In genomic region chr10:104878246-104878645, GRCm38 (mm10) we compare ENCODE assay signal across 17 mouse cellular contexts.
"Had no signal": no experiment of that assay in that cellular context is flagged by ENCODE, and none has a peak within 500 bp of the region (broad histone marks: within the 10 kb centered on the region; RNA-seq: fewer than 3 reads in every experiment).

No protein-coding gene starts in this region.

- H3K4me2 ChIP-seq: liver, embryonic 11.5 days; liver, embryonic 13.5 days; liver, embryonic 15.5 days; midbrain, embryonic 11.5 days; midbrain, embryonic 13.5 days; midbrain, embryonic 15.5 days; neural tube, embryonic 12.5 days; stomach, embryonic 15.5 days had no signal

- H3K9ac ChIP-seq: liver, embryonic 13.5 days; liver, embryonic 15.5 days; liver, postnatal 0 days; midbrain, embryonic 13.5 days; midbrain, embryonic 15.5 days; neural tube, embryonic 12.5 days; stomach, embryonic 15.5 days had no signal

- H3K27me3 ChIP-seq: liver, embryonic 13.5 days; liver, embryonic 15.5 days; megakaryocyte, embryonic 14.5 days; midbrain, embryonic 13.5 days; midbrain, embryonic 15.5 days; neural tube, embryonic 12.5 days; stomach, embryonic 15.5 days had no signal

- ATAC-seq: liver, postnatal 0 days; midbrain, embryonic 13.5 days; midbrain, embryonic 15.5 days had no signal

- H3K4me3 ChIP-seq: liver, embryonic 13.5 days; liver, embryonic 15.5 days; megakaryocyte, embryonic 14.5 days; midbrain, embryonic 13.5 days; midbrain, embryonic 15.5 days; neural tube, embryonic 12.5 days; stomach, embryonic 15.5 days had no signal

- DNase-seq: liver; liver, embryonic 13.5 days; liver, postnatal 0 days; right cerebral cortex, postnatal 14 days; thymus, adult 2 months; thymus, postnatal 25 days; thymus, postnatal 4 days had no signal

- H3K4me1 ChIP-seq: liver, embryonic 13.5 days; liver, embryonic 15.5 days; megakaryocyte, embryonic 14.5 days; midbrain, embryonic 13.5 days; midbrain, embryonic 15.5 days; neural tube, embryonic 12.5 days; stomach, embryonic 15.5 days had no signal

- H3K9me3 ChIP-seq: liver, embryonic 13.5 days; liver, embryonic 15.5 days; midbrain, embryonic 13.5 days; midbrain, embryonic 15.5 days; neural tube, embryonic 12.5 days; stomach, embryonic 15.5 days had no signal

- H3K36me3 ChIP-seq: liver, embryonic 13.5 days; liver, embryonic 15.5 days; midbrain, embryonic 13.5 days; midbrain, embryonic 15.5 days; neural tube, embryonic 12.5 days; stomach, embryonic 15.5 days had no signal

- H3K27ac ChIP-seq: liver, embryonic 13.5 days; liver, embryonic 15.5 days; macrophage; midbrain, embryonic 13.5 days; midbrain, embryonic 15.5 days; neural tube, embryonic 12.5 days; stomach, embryonic 15.5 days; stomach, postnatal 0 days had no signal
